Mouse (Mus musculus) spleen, embryonic (tissue): ENCODE measurements around the gene Slc11a2.

Experiments used
- CTCF ChIA-PET: fragments of 350-600 bp; sonication (Branson Sonifier 250); formaldehyde crosslinking; loops from one replicate; lab custom pipeline; 2022; lab: Charles Lee

Gene Slc11a2

GRCm38 (mm10) chr15:100424396-100425122 is at the start of gene Slc11a2:
Slc11a2 (minus strand) TSS chr15:100425072.
- CTCF ChIA-PET, result interaction anchor here (1.4 kb wide), 1 partner anchor 18 kb away, joined by 7 read pairs; no protein-coding TSS in a partner anchor

- CTCF ChIA-PET, result no interaction called here
These were observed 49.1 kb upstream of the Slc11a2 start for GRCm38 (mm10) chr15:100473926-100474503.

GRCm38 (mm10) chr15:100470037-100470436 is 45.2 kb upstream of the Slc11a2 start:
- CTCF ChIA-PET, result no interaction called here

GRCm38 (mm10) chr15:100469189-100469545 is 44.3 kb upstream of the Slc11a2 start:
- CTCF ChIA-PET, result interaction anchor here (0.5 kb wide), 1 partner anchor 872 kb away, joined by 11 read pairs; no protein-coding TSS in a partner anchor

GRCm38 (mm10) chr15:100468295-100469188 is 43.7 kb upstream of the Slc11a2 start, which contains the start of gene Letmd1:
Letmd1 (plus strand) TSS chr15:100469023.
- CTCF ChIA-PET, result no interaction called here

GRCm38 (mm10) chr15:100467738-100468137 is 42.9 kb upstream of the Slc11a2 start:
- CTCF ChIA-PET, result no interaction called here

GRCm38 (mm10) chr15:100465432-100465831 is 40.6 kb upstream of the Slc11a2 start:
- CTCF ChIA-PET, result no interaction called here

- CTCF ChIA-PET, result no interaction called here
These were observed 38.8 kb upstream of the Slc11a2 start for GRCm38 (mm10) chr15:100463712-100464111.

- CTCF ChIA-PET, result interaction anchor here (0.6 to 0.7 kb wide), 5 partner anchors 28 to 700 kb away, joined by 3 to 9 read pairs (median 5); no protein-coding TSS in a partner anchor
These were observed 37.2 kb upstream of the Slc11a2 start for GRCm38 (mm10) chr15:100462086-100462485.

GRCm38 (mm10) chr15:100461646-100462045 is 36.8 kb upstream of the Slc11a2 start:
- CTCF ChIA-PET, result interaction anchor here (0.6 to 0.7 kb wide), 5 partner anchors 28 to 701 kb away, joined by 3 to 9 read pairs (median 5); no protein-coding TSS in a partner anchor

GRCm38 (mm10) chr15:100460942-100461341 is 36.1 kb upstream of the Slc11a2 start:
- CTCF ChIA-PET, result interaction anchor here (1.2 kb wide), 1 partner anchor 10 kb away, joined by 3 read pairs; no protein-coding TSS in a partner anchor

- CTCF ChIA-PET, result no interaction called here
These were observed 33.2 kb upstream of the Slc11a2 start for GRCm38 (mm10) chr15:100458055-100458454.

GRCm38 (mm10) chr15:100457340-100457739 is 32.5 kb upstream of the Slc11a2 start:
- CTCF ChIA-PET, result no interaction called here

- CTCF ChIA-PET, result interaction anchor here (0.8 kb wide), 1 partner anchor 71 kb away, joined by 3 read pairs; no protein-coding TSS in a partner anchor
These were observed 31.6 kb upstream of the Slc11a2 start for GRCm38 (mm10) chr15:100456356-100456991.

- CTCF ChIA-PET, result no interaction called here
These were observed 27.6 kb upstream of the Slc11a2 start for GRCm38 (mm10) chr15:100452486-100452885.

GRCm38 (mm10) chr15:100451245-100451644 is 26.4 kb upstream of the Slc11a2 start:
- CTCF ChIA-PET, result interaction anchor here (0.7 to 1.3 kb wide), 2 partner anchors 9 to 45 kb away, joined by 3 read pairs; no protein-coding TSS in a partner anchor

GRCm38 (mm10) chr15:100449495-100449894 is 24.6 kb upstream of the Slc11a2 start:
- CTCF ChIA-PET, result no interaction called here

GRCm38 (mm10) chr15:100448572-100448971 is 23.7 kb upstream of the Slc11a2 start:
- CTCF ChIA-PET, result interaction anchor here (0.6 kb wide), 1 partner anchor 9 kb away, joined by 17 read pairs; no protein-coding TSS in a partner anchor

- CTCF ChIA-PET, result no interaction called here
These were observed 22.0 kb upstream of the Slc11a2 start for GRCm38 (mm10) chr15:100446887-100447286.

GRCm38 (mm10) chr15:100443126-100443922 is 18.5 kb upstream of the Slc11a2 start:
- CTCF ChIA-PET, result interaction anchor here (0.7 to 1.3 kb wide), 2 partner anchors 19 to 747 kb away, joined by 4 to 7 read pairs; no protein-coding TSS in a partner anchor
